In the genomic region with DNA sequence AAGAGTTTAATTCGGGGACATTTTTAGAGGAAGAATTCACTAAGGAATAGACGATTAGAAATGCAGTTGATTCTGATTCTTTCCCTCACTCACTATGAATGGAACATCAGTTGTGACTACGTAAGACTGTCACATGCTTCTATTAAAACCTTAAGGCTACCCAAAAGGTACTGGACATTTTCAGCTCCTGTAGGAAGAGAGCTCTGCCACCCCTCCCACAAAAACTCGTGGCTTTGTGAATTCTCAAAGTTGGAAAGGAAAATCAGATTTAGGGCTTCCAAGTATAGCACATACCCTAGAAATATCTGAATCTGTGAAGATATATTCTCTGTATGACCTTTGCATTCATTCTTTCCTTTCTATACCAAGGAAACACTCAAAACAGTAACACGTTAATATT, we compare ENCODE assay signal across 20 mouse cellular contexts.
DNase-seq lines count a peak whose midpoint lies in the region; ATAC-seq and TF ChIP-seq lines count a peak whose summit lies in the region.
"Had no signal": no experiment of that assay in that cellular context is flagged by ENCODE, and none has a peak within 500 bp of the region (broad histone marks: within the 10 kb centered on the region; RNA-seq: fewer than 3 reads in every experiment).

No protein-coding gene starts in this region.

- no peak for DNase-seq in frontal cortex, postnatal 14 days (ENCODE audit: low spot score in 2 of 2)
- peak; percentile 1 to 65 for DNase-seq in left cerebral cortex, postnatal 25 days (ENCODE audit: low spot score in 2 of 2)
- DNase-seq in left cerebral cortex, adult 2 months (ENCODE audit: extremely low spot score in 1 of 2, low spot score in 2 of 2) = no peak
- DNase-seq in brain, adult 2 months (ENCODE audit: low read depth, low spot score) = peak; percentile 54
- peak; percentile 29 for DNase-seq in telencephalon, adult 2 months (ENCODE audit: low read depth, low spot score)
- no peak for DNase-seq in layer of hippocampus, adult 11-12 months (ENCODE audit: low spot score)
- DNase-seq: adrenal gland, adult 2 months; adrenal gland, postnatal 10 days; adrenal gland, postnatal 25 days; cerebellum, adult 11-12 months; cerebellum, adult 2 months; cerebellum, adult 9-10 months; cerebellum, postnatal 10 days; cerebellum, postnatal 25 days had no signal

- H3K4me3 ChIP-seq in left cerebral cortex, adult 2 months = no peak overlapping the region
- H3K4me3 ChIP-seq: embryonic facial prominence, embryonic 10.5 days; embryonic facial prominence, embryonic 12.5 days; forebrain, embryonic 12.5 days had no signal

- peak; percentile 89 for ATAC-seq in frontal cortex, adult (ENCODE audit: low TSS enrichment)
- ATAC-seq: forebrain, embryonic 14.5 days; forebrain, embryonic 16.5 days had no signal

- TF ChIP-seq CTCF in left cerebral cortex, adult 2 months (IDR thresholded peaks at IDR 0.05) = no peak

- intact Hi-C loops in left cerebral cortex, postnatal 25 days (cut with DNase I) = no loop called here
- intact Hi-C loops in left cerebral cortex, adult 2 months (cut with DNase I) = loop anchor here (10.0 kb wide), 1 partner anchor 321 kb away; no protein-coding TSS in a partner anchor

- no peak overlapping the region for H3K27ac ChIP-seq in left cerebral cortex, adult 2 months
- H3K27ac ChIP-seq: embryonic facial prominence, embryonic 10.5 days; embryonic facial prominence, embryonic 12.5 days; forebrain, embryonic 12.5 days had no signal

Comparison
In these comparisons a context has a peak if more than half of its experiments do, and no peak if none do; other contexts are left out.
1. DNase-seq: peak in left cerebral cortex, postnatal 25 days (2 of 2), brain, adult 2 months (single experiment) and telencephalon, adult 2 months (single experiment); none in frontal cortex, postnatal 14 days (0 of 2), left cerebral cortex, adult 2 months (0 of 2) and layer of hippocampus, adult 11-12 months (single experiment).